Mouse (Mus musculus) lung, postnatal 0 days (tissue): ENCODE data around the gene Ctc1. TPM values are rescaled to one million over a fixed set of nuclear protein-coding genes. Genes with fewer than 3 reads are reported as not detected.

Experiments used
- ATAC-seq: fragments of 200-750 bp; cut with Nextera tagmentation; 2 replicates; pipeline ENCODE4 v1.8.0; 2017; ENCODE audit warnings: moderate library complexity
- DNase-seq: peaks from one replicate; pipeline ENCODE4 v3.0.0-alpha.2; 2016; ENCODE audit warnings: low spot score
- H3K27ac ChIP-seq: fragments of 300-500 bp; sonication (generic); 2 replicates; pipeline ENCODE4 v1.5.1; 2014; ENCODE audit warnings: antibody characterized with exemption, mild to moderate bottlenecking, low read length, mixed read lengths
- H3K27me3 ChIP-seq: fragments of 300-500 bp; sonication (generic); replicated peaks from 2 replicates; pipeline ENCODE4 v1.6.1; 2014; ENCODE audit warnings: low read length, mixed read lengths; ENCODE audit not compliant: insufficient read depth
- H3K36me3 ChIP-seq: fragments of 300-500 bp; sonication (generic); 2 replicates; pipeline ENCODE4 v1.6.1; 2014; ENCODE audit warnings: low read length, mixed read lengths; ENCODE audit not compliant: insufficient read depth
- H3K4me1 ChIP-seq: fragments of 300-500 bp; sonication (generic); 2 replicates; pipeline ENCODE4 v1.6.1; 2014; ENCODE audit warnings: antibody characterized with exemption, low read depth, low read length, mixed read lengths; ENCODE audit not compliant: insufficient read depth
- H3K4me2 ChIP-seq: fragments of 300-500 bp; sonication (generic); replicated peaks from 2 replicates; pipeline ENCODE4 v1.6.1; 2014; ENCODE audit warnings: low read depth, mild to moderate bottlenecking, low read length, moderate library complexity, mixed read lengths
- H3K4me3 ChIP-seq: fragments of 300-500 bp; sonication (generic); 2 replicates; pipeline ENCODE4 v1.5.1; 2014; ENCODE audit warnings: low read depth, low read length
- H3K9ac ChIP-seq: fragments of 300-500 bp; sonication (generic); replicated peaks from 2 replicates; pipeline ENCODE4 v1.6.1; 2014; ENCODE audit warnings: low read depth, mild to moderate bottlenecking
- H3K9me3 ChIP-seq: fragments of 300-500 bp; sonication (generic); 2 replicates; pipeline ENCODE4 v1.6.1; 2016; ENCODE audit warnings: low read length, mixed read lengths
- CTCF ChIP-seq: IDR thresholded peaks from 2 replicates; pipeline ENCODE4 v1.5.1; 2016; ENCODE audit warnings: antibody characterized with exemption, mild to moderate bottlenecking
- EP300 ChIP-seq: IDR thresholded peaks from 2 replicates; pipeline ENCODE4 v1.6.1; 2016; ENCODE audit warnings: antibody characterized with exemption, mild to moderate bottlenecking, control low read depth
- WGBS: fragments of 180-500 bp; shearing (Covaris S2); extraction: QIAGEN DNeasy Blood & Tissue Kit; methylation state at CpG from one replicate; pipeline ENCODE4 v1.1.7; 2014; 5-methylcytosine and 5-hydroxymethylcytosine counted together
- polyA plus RNA-seq: library from polyadenylated mRNA; unstranded; fragments of >200 nt; fragmentation: Nextera tagmentation; extraction: Ambion mirVana; gene quantifications from 2 replicates; pipeline ENCODE4 v1.2.1, GENCODE M21; 2015

Gene Ctc1
- polyA plus RNA-seq, 1 experiment from 2014 or later, result 12.3 TPM

- Histone ChIP-seq H3K36me3 (no peaks in the 10 kb centered on the region), H3K9me3 (no peaks in the 10 kb centered on the region), H3K4me2 (no peak overlapping the region), H3K4me1 (no peaks in the 10 kb centered on the region), H3K27me3 (no peaks in the 10 kb centered on the region), H3K9ac (no peak overlapping the region), H3K27ac (no peak overlapping the region), H3K4me3 (no peak overlapping the region)
- DNase-seq, result no peak
- no peak for ATAC-seq
- TF ChIP-seq EP300, result no peak
- no peak for TF ChIP-seq CTCF
- 91% methylated on average over 2 of the region's 2 CpGs for WGBS
These were observed 37.2 kb downstream of the Ctc1 start for GRCm38 (mm10) chr11:69052824-69053421.

GRCm38 (mm10) chr11:69053848-69054247 lies 38.1 kb downstream of the Ctc1 start:
- no peaks in the 10 kb centered on the region; the same call in 1 of the 2 replicates for H3K4me1 ChIP-seq
- 62% methylated on average over 3 of the region's 3 CpGs for WGBS
- H3K27me3 ChIP-seq, result no peaks in the 10 kb centered on the region
- H3K27ac ChIP-seq, result no peak overlapping the region
- no peak overlapping the region for H3K4me3 ChIP-seq
- DNase-seq (no peak), ATAC-seq (peak; percentile 29; the same call in 1 of the 2 replicates)
- no peak overlapping the region for H3K9ac ChIP-seq
- no peak for TF ChIP-seq EP300
- TF ChIP-seq CTCF, result no peak
- H3K36me3 ChIP-seq, result no peaks in the 10 kb centered on the region
- no peak overlapping the region for H3K4me2 ChIP-seq
- H3K9me3 ChIP-seq, result no peaks in the 10 kb centered on the region

- Histone ChIP-seq H3K4me3 (peak overlapping the region; percentile 88), H3K36me3 (no peaks in the 10 kb centered on the region), H3K27me3 (no peaks in the 10 kb centered on the region), H3K4me2 (peak overlapping the region; percentile 64), H3K27ac (peak overlapping the region; percentile 97), H3K9ac (peak overlapping the region; percentile 63), H3K9me3 (no peaks in the 10 kb centered on the region), H3K4me1 (peaks cover 9% of the 10 kb centered on the region; the same call in 1 of the 2 replicates)
- TF ChIP-seq EP300, result no peak
- no peak for TF ChIP-seq CTCF
- ATAC-seq, result no peak
- DNase-seq, result no peak
- WGBS, result 64% methylated on average over 2 of the region's 2 CpGs
These were observed 42.6 kb downstream of the Ctc1 start for GRCm38 (mm10) chr11:69058265-69058664.

- Histone ChIP-seq H3K9me3 (no peaks in the 10 kb centered on the region), H3K4me3 (peak overlapping the region; percentile 88), H3K4me1 (peaks cover 9% of the 10 kb centered on the region; the same call in 1 of the 2 replicates), H3K27ac (peak overlapping the region; percentile 97), H3K9ac (peak overlapping the region; percentile 63), H3K4me2 (peak overlapping the region; percentile 64), H3K27me3 (no peaks in the 10 kb centered on the region), H3K36me3 (no peaks in the 10 kb centered on the region)
- WGBS, result 1% methylated on average over 19 of the region's 19 CpGs
- ATAC-seq (peak; percentile 13), DNase-seq (no peak)
- no peak; the same call in 1 of the 2 replicates for TF ChIP-seq EP300
- TF ChIP-seq CTCF, result no peak
These were observed 43.1 kb downstream of the Ctc1 start for GRCm38 (mm10) chr11:69058729-69059356.

- Histone ChIP-seq H3K27me3 (no peaks in the 10 kb centered on the region), H3K4me3 (peak within 1 kb of the TSS; percentile 88), H3K9me3 (no peaks in the 10 kb centered on the region), H3K27ac (peak within 1 kb of the TSS; percentile 97), H3K36me3 (no peaks in the 10 kb centered on the region), H3K4me1 (peaks cover 9% of the 10 kb centered on the region; the same call in 1 of the 2 replicates), H3K9ac (peak within 1 kb of the TSS; percentile 91), H3K4me2 (peak within 1 kb of the TSS; percentile 86)
- TF ChIP-seq CTCF (no peak), EP300 (no peak; the same call in 1 of the 2 replicates)
- WGBS, result under 1% methylated on average over 53 of the region's 64 CpGs
- ATAC-seq (peak; percentile 94), DNase-seq (peak; percentile 100)
These were observed 43.8 kb downstream of the Ctc1 start, which contains the start of gene Borcs6 for GRCm38 (mm10) chr11:69059357-69059974. Gene Borcs6 (plus strand): TSS chr11:69059717.

GRCm38 (mm10) chr11:69059975-69060411 lies 44.3 kb downstream of the Ctc1 start:
- no peak; the same call in 1 of the 2 replicates for TF ChIP-seq CTCF
- DNase-seq (peak; percentile 68), ATAC-seq (peak; percentile 20)
- peak overlapping the region; percentile 86 for H3K4me2 ChIP-seq
- peaks cover 9% of the 10 kb centered on the region; the same call in 1 of the 2 replicates for H3K4me1 ChIP-seq
- H3K9me3 ChIP-seq, result no peaks in the 10 kb centered on the region
- H3K9ac ChIP-seq, result peak overlapping the region; percentile 91
- peak overlapping the region; percentile 88 for H3K4me3 ChIP-seq
- under 1% methylated on average over 29 of the region's 49 CpGs for WGBS
- H3K27me3 ChIP-seq, result no peaks in the 10 kb centered on the region
- peak overlapping the region; percentile 97 for H3K27ac ChIP-seq
- no peaks in the 10 kb centered on the region for H3K36me3 ChIP-seq
